Mouse (Mus musculus) myocyte (in vitro differentiated cells): ENCODE measurements around the gene Wdr95. TPM values are rescaled to one million over a fixed set of nuclear protein-coding genes. Genes with fewer than 3 reads are reported as not detected.

ENCODE experiments used
- H3K27me3 ChIP-seq: one replicate; pipeline ENCODE4 v1.6.1; 2011; ENCODE audit not compliant: control insufficient read depth, insufficient read depth, insufficient read length
- H3K36me3 ChIP-seq: one replicate; pipeline ENCODE4 v1.6.1; 2011; ENCODE audit not compliant: control insufficient read depth, insufficient read depth
- H3K4me2 ChIP-seq: one replicate; pipeline ENCODE4 v1.6.1; 2011; ENCODE audit warnings: low read depth, control low read depth
- H3K4me3 ChIP-seq: one replicate; pipeline ENCODE4 v1.5.1; 2011; ENCODE audit warnings: mild to moderate bottlenecking, control low read depth, moderate library complexity
- H3K79me2 ChIP-seq: one replicate; pipeline ENCODE4 v1.6.1; 2011; ENCODE audit not compliant: control insufficient read depth, insufficient read depth
- H3ac ChIP-seq: one replicate; pipeline ENCODE4 v1.6.1; 2011; ENCODE audit not compliant: control insufficient read depth, insufficient read length
- CEBPB ChIP-seq: IDR thresholded peaks from 2 replicates; pipeline ENCODE4 v1.6.1; 2011; ENCODE audit warnings: mild to moderate bottlenecking, moderate library complexity; ENCODE audit not compliant: poor library complexity, insufficient read depth, severe bottlenecking
- E2F4 ChIP-seq: IDR thresholded peaks from one replicate; pipeline ENCODE4 v1.6.1; 2011; ENCODE audit warnings: mild to moderate bottlenecking, control low read depth, moderate library complexity; ENCODE audit not compliant: insufficient read depth
- MAX ChIP-seq: IDR thresholded peaks from one replicate; pipeline ENCODE4 v1.6.1; 2011; ENCODE audit warnings: low read depth, mild to moderate bottlenecking, control low read depth
- MYOD1 ChIP-seq, 3 experiments: IDR thresholded peaks; one replicate each; pipeline ENCODE4 v1.6.1; 2011; ENCODE audit warnings: control low read depth in 2 of 3, low read depth in 2 of 3, mild to moderate bottlenecking in 2 of 3, moderate library complexity in 1 of 3; ENCODE audit not compliant: insufficient read length in 2 of 3, control insufficient read depth in 1 of 3
- MYOG ChIP-seq, 3 experiments: IDR thresholded peaks; one replicate each; pipeline ENCODE4 v1.6.1; 2011; ENCODE audit warnings: control low read depth in 2 of 3, low read depth in 2 of 3, mild to moderate bottlenecking in 2 of 3; ENCODE audit not compliant: insufficient read length in 2 of 3, control insufficient read depth in 1 of 3, insufficient read depth in 1 of 3
- POLR2A ChIP-seq: IDR thresholded peaks from one replicate; pipeline ENCODE4 v1.6.1; 2011; ENCODE audit warnings: low read depth, mild to moderate bottlenecking, control low read depth, moderate library complexity; ENCODE audit not compliant: insufficient read length
- POLR2AphosphoS2 ChIP-seq: IDR thresholded peaks from one replicate; pipeline ENCODE4 v1.6.1; 2011; ENCODE audit warnings: low read depth, control low read depth; ENCODE audit not compliant: insufficient read length
- REST ChIP-seq: IDR thresholded peaks from one replicate; pipeline ENCODE4 v1.6.1; 2011; ENCODE audit warnings: mild to moderate bottlenecking, control low read depth, moderate library complexity; ENCODE audit not compliant: insufficient read depth, insufficient read length
- SRF ChIP-seq: IDR thresholded peaks from one replicate; pipeline ENCODE4 v1.6.1; 2011; ENCODE audit warnings: low read depth; ENCODE audit not compliant: control insufficient read depth, insufficient read length
- TCF12 ChIP-seq: IDR thresholded peaks from one replicate; pipeline ENCODE4 v1.6.1; 2011; ENCODE audit warnings: mild to moderate bottlenecking, control low read depth; ENCODE audit not compliant: poor library complexity, insufficient read depth, severe bottlenecking
- TCF3 ChIP-seq: IDR thresholded peaks from one replicate; pipeline ENCODE4 v1.6.1; 2011; ENCODE audit warnings: low read depth, control low read depth; ENCODE audit not compliant: insufficient read length
- USF1 ChIP-seq: IDR thresholded peaks from one replicate; pipeline ENCODE4 v1.6.1; 2011; ENCODE audit warnings: low read depth, mild to moderate bottlenecking, control low read depth, moderate library complexity
- polyA plus RNA-seq: library from polyadenylated mRNA; unstranded; fragments of >200 nt; fragmentation: generic; extraction: Trizol; gene quantifications from one replicate; pipeline ENCODE4 v1.2.1, GENCODE M21; 2012; ENCODE audit warnings: missing spikeins

Gene Wdr95
- polyA plus RNA-seq, 1 experiment, result 0.07 TPM

GRCm38 (mm10) chr5:149503423-149504175 lies 24.9 kb upstream of the Wdr95 start:
- TF ChIP-seq CEBPB (no peak), TCF3 (no peak)
- Histone ChIP-seq H3K36me3 (no peaks in the 10 kb centered on the region), H3ac (no peak overlapping the region), H3K27me3 (no peaks in the 10 kb centered on the region), H3K4me2 (no peak overlapping the region), H3K79me2 (no peaks in the 10 kb centered on the region), H3K4me3 (no peak overlapping the region)

DNA sequence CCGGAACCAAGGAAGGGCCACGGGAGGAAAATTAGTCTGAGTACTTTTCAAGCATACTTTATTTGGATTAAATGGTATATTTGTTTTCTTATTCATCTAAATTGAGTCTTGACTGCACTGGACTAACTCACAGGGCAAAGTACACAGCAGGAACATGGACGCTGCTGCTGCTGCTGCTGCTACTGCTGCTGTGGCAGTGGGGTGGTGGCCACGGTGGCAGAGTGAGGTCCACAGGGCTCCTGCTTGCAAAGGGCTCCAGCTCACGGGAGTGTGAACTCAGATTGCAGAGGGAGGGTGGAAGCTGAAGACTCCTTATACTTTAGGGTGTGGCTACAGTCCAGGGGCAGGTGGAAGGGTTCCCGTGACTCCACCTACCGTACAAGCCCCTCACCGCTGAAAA lies 23.5 kb upstream of the Wdr95 start:
- no peak for TF ChIP-seq POLR2A
- TF ChIP-seq MYOD1 (IDR thresholded peaks at IDR 0.05; ENCODE audit: control insufficient read depth in 1 of 3, insufficient read length in 2 of 3, low read depth in 2 of 3), result no peak
- TF ChIP-seq USF1, result no peak
- TF ChIP-seq TCF12, result no peak
- no peak for TF ChIP-seq TCF3
- TF ChIP-seq CEBPB, result no peak
- TF ChIP-seq MYOG (IDR thresholded peaks at IDR 0.05; ENCODE audit: control insufficient read depth in 1 of 3, insufficient read depth in 1 of 3, insufficient read length in 2 of 3, low read depth in 2 of 3), result no peak
- no peak for TF ChIP-seq E2F4
- TF ChIP-seq REST, result no peak
- TF ChIP-seq MAX, result no peak
- TF ChIP-seq SRF, result no peak
- TF ChIP-seq POLR2AphosphoS2, result no peak
- Histone ChIP-seq H3ac (no peak overlapping the region), H3K4me2 (no peak overlapping the region), H3K79me2 (no peaks in the 10 kb centered on the region), H3K4me3 (no peak overlapping the region), H3K27me3 (no peaks in the 10 kb centered on the region), H3K36me3 (no peaks in the 10 kb centered on the region)

DNA sequence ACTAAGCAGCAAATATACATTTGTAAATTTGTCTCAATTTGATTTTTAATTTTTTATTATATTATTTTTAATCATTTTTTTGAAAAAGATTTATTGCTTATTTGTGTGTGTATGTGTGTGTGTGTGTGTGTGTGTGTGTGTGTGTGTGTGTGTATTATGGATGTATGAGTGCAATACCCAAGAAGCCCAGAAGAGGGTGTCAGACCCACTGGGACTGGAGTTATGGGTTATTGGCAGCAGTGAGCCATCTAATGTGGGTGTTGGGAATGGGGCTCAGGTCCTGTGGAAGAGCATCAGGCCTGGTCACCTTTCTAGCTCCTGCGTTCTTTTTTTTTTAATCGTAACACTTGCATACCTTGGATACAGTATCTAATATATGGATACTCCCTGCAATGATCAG lies 22.4 kb upstream of the Wdr95 start:
- Histone ChIP-seq H3K4me2 (no peak overlapping the region), H3K27me3 (no peaks in the 10 kb centered on the region), H3K79me2 (no peaks in the 10 kb centered on the region), H3K36me3 (no peaks in the 10 kb centered on the region), H3K4me3 (no peak overlapping the region), H3ac (no peak overlapping the region)
- no peak for TF ChIP-seq TCF3
- TF ChIP-seq E2F4, result no peak
- TF ChIP-seq TCF12, result no peak
- TF ChIP-seq POLR2AphosphoS2, result no peak
- TF ChIP-seq CEBPB, result no peak
- no peak for TF ChIP-seq SRF
- no peak for TF ChIP-seq USF1
- TF ChIP-seq MYOD1 (IDR thresholded peaks at IDR 0.05; ENCODE audit: control insufficient read depth in 1 of 3, insufficient read length in 2 of 3, low read depth in 2 of 3), result no peak
- no peak for TF ChIP-seq POLR2A
- TF ChIP-seq MYOG (IDR thresholded peaks at IDR 0.05; ENCODE audit: control insufficient read depth in 1 of 3, insufficient read depth in 1 of 3, insufficient read length in 2 of 3, low read depth in 2 of 3), result no peak
- no peak for TF ChIP-seq MAX
- TF ChIP-seq REST, result no peak

DNA sequence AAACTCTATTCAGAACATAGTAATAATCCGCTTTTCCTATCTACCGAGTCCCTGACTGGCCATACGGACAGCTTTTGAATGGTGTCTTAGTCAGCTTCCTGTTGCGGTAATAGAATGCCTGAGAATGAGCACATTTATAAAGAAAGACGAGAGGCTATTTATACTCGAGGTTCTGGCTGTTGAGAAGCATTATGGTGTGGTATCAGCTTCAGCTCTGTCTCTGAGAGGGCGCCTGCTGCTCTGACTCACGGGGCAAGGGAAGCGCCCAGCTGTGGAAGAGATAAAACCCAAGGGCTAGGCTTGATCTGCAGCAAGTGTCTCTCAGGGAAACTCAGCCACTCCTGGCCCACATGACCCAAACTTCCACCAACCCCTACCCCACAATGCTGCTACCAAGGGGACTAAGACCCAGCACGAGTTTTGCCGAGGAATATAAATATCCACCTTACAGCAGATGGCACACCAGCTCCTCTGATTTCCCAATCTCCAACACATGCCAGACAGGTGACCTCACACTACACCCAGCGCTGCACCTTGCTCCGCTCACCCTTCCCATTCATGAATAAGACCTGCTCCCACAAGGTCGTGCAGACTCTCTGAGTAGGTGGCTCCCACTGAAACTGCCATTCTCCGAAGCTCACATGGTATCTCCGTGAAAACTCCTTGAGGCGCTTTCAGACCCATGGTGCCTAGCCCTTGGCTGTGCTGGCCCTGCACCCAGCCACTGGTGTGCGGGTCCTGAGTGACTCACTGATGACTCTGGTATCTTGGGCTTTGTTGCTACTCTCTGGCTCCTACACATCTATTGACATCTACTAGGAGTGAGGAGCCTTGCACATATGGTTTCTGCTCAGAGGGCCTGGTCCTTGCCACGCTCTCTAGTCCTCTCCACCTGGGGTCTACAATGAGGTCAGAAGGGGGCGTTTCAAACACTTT lies 20.1 kb upstream of the Wdr95 start:
- TF ChIP-seq REST (no peak), MYOD1 (IDR thresholded peaks at IDR 0.05; ENCODE audit: control insufficient read depth in 1 of 3, insufficient read length in 2 of 3, low read depth in 2 of 3) (peak in 2 of 3 experiments; percentile 29 to 50), USF1 (peak; percentile 56), MAX (no peak), E2F4 (no peak), CEBPB (peak; percentile 51), POLR2A (no peak), MYOG (IDR thresholded peaks at IDR 0.05; ENCODE audit: control insufficient read depth in 1 of 3, insufficient read depth in 1 of 3, insufficient read length in 2 of 3, low read depth in 2 of 3) (peak in 2 of 3 experiments; percentile 2 to 68), SRF (no peak), TCF3 (no peak), POLR2AphosphoS2 (no peak), TCF12 (no peak)
- no peaks in the 10 kb centered on the region for H3K79me2 ChIP-seq
- H3K4me3 ChIP-seq, result no peak overlapping the region
- peak overlapping the region; percentile 54 for H3K4me2 ChIP-seq
- H3K27me3 ChIP-seq, result no peaks in the 10 kb centered on the region
- no peaks in the 10 kb centered on the region for H3K36me3 ChIP-seq
- H3ac ChIP-seq, result no peak overlapping the region
